Mouse (Mus musculus): Measurements from ENCODE around the gene Cst7. TPM values are rescaled to one million over a fixed set of nuclear protein-coding genes. Genes with fewer than 3 reads are reported as not detected.

Gene Cst7
- polyA plus RNA-seq, 1 experiment from 2014 or later, result not detected

- H3K36me3 ChIP-seq (ENCODE audit: control insufficient read depth, insufficient read depth, low read length), result peaks cover 21% of the 10 kb centered on the region
- DNase-seq (ENCODE audit: low spot score), result no peak
- H3K4me1 ChIP-seq (ENCODE audit: control insufficient read depth, insufficient read depth, low read length), result no peaks in the 10 kb centered on the region
- H3K9ac ChIP-seq (ENCODE audit: low read length), result no peak overlapping the region
- H3K4me3 ChIP-seq (ENCODE audit: low read depth, low read length), result no peak overlapping the region
- WGBS, result 100% methylated on average over 1 of the region's 1 CpGs
- ATAC-seq, result no peak
- H3K4me2 ChIP-seq (ENCODE audit: low read length), result no peak overlapping the region
- no peak overlapping the region for H3K27ac ChIP-seq (ENCODE audit: low read depth, low read length)
- H3K27me3 ChIP-seq (replicated peaks; ENCODE audit: control insufficient read depth, insufficient read depth, low read length), result no peaks in the 10 kb centered on the region
- H3K9me3 ChIP-seq (replicated peaks; ENCODE audit: control insufficient read depth, low read length), result no peaks in the 10 kb centered on the region
These were observed 9.4 kb downstream of the Cst7 start for GRCm38 (mm10) chr2:150579628-150580027.

GRCm38 (mm10) chr2:150589076-150589475, 18.9 kb downstream of the Cst7 start:
- DNase-seq (ENCODE audit: low spot score), result peak; percentile 3
- Histone ChIP-seq H3K4me2 (ENCODE audit: low read length) (no peak overlapping the region), H3K4me1 (ENCODE audit: control insufficient read depth, insufficient read depth, low read length) (no peaks in the 10 kb centered on the region), H3K27ac (ENCODE audit: low read depth, low read length) (no peak overlapping the region), H3K36me3 (ENCODE audit: control insufficient read depth, insufficient read depth, low read length) (peaks cover 65% of the 10 kb centered on the region), H3K27me3 (replicated peaks; ENCODE audit: control insufficient read depth, insufficient read depth, low read length) (no peaks in the 10 kb centered on the region), H3K9me3 (replicated peaks; ENCODE audit: control insufficient read depth, low read length) (no peaks in the 10 kb centered on the region), H3K4me3 (ENCODE audit: low read depth, low read length) (no peak overlapping the region), H3K9ac (ENCODE audit: low read length) (no peak overlapping the region)
- no peak for ATAC-seq
- 74% methylated on average over 11 of the region's 11 CpGs for WGBS

- WGBS, result 97% methylated on average over 3 of the region's 3 CpGs
These were observed 25.4 kb downstream of the Cst7 start for GRCm38 (mm10) chr2:150595411-150596190.

GRCm38 (mm10) chr2:150600263-150600662, 30.0 kb downstream of the Cst7 start:
- Histone ChIP-seq H3K27me3 (replicated peaks; ENCODE audit: control insufficient read depth, insufficient read depth, low read length) (no peaks in the 10 kb centered on the region), H3K9me3 (replicated peaks; ENCODE audit: control insufficient read depth, low read length) (no peaks in the 10 kb centered on the region), H3K4me1 (ENCODE audit: control insufficient read depth, insufficient read depth, low read length) (no peaks in the 10 kb centered on the region), H3K9ac (ENCODE audit: low read length) (no peak overlapping the region), H3K27ac (ENCODE audit: low read depth, low read length) (no peak overlapping the region), H3K36me3 (ENCODE audit: control insufficient read depth, insufficient read depth, low read length) (peaks cover 12% of the 10 kb centered on the region; the same call in 1 of the 2 replicates), H3K4me2 (ENCODE audit: low read length) (no peak overlapping the region), H3K4me3 (ENCODE audit: low read depth, low read length) (no peak overlapping the region)
- DNase-seq (ENCODE audit: low spot score) (no peak), ATAC-seq (no peak)
- 88% methylated on average over 2 of the region's 2 CpGs for WGBS

More at GRCm38 (mm10) chr2:150595411-150596190, 25.4 kb downstream of the Cst7 start:
- H3K36me3 ChIP-seq (ENCODE audit: control insufficient read depth, insufficient read depth, low read length), result peaks cover 33% of the 10 kb centered on the region
- no peak overlapping the region for H3K4me3 ChIP-seq (ENCODE audit: low read depth, low read length)
- ATAC-seq, result no peak
- no peak overlapping the region for H3K9ac ChIP-seq (ENCODE audit: low read length)
- H3K27ac ChIP-seq (ENCODE audit: low read depth, low read length), result no peak overlapping the region
- no peak overlapping the region for H3K4me2 ChIP-seq (ENCODE audit: low read length)
- no peak for DNase-seq (ENCODE audit: low spot score)
- H3K4me1 ChIP-seq (ENCODE audit: control insufficient read depth, insufficient read depth, low read length), result no peaks in the 10 kb centered on the region
- no peaks in the 10 kb centered on the region for H3K9me3 ChIP-seq (replicated peaks; ENCODE audit: control insufficient read depth, low read length)
- H3K27me3 ChIP-seq (replicated peaks; ENCODE audit: control insufficient read depth, insufficient read depth, low read length), result no peaks in the 10 kb centered on the region

- ATAC-seq, result no peak
- Histone ChIP-seq H3K9me3 (replicated peaks; ENCODE audit: control insufficient read depth, low read length) (no peaks in the 10 kb centered on the region), H3K36me3 (ENCODE audit: control insufficient read depth, insufficient read depth, low read length) (peaks cover 6% of the 10 kb centered on the region; the same call in 1 of the 2 replicates), H3K9ac (ENCODE audit: low read length) (no peak overlapping the region), H3K27ac (ENCODE audit: low read depth, low read length) (no peak overlapping the region), H3K4me2 (ENCODE audit: low read length) (no peak overlapping the region), H3K4me3 (ENCODE audit: low read depth, low read length) (no peak overlapping the region), H3K27me3 (replicated peaks; ENCODE audit: control insufficient read depth, insufficient read depth, low read length) (no peaks in the 10 kb centered on the region), H3K4me1 (ENCODE audit: control insufficient read depth, insufficient read depth, low read length) (peaks cover under 1% of the 10 kb centered on the region)
- DNase-seq (ENCODE audit: low spot score), result no peak
- 98% methylated on average over 2 of the region's 2 CpGs for WGBS
These were observed 32.0 kb downstream of the Cst7 start for GRCm38 (mm10) chr2:150602166-150602565.

- no peak overlapping the region for H3K4me3 ChIP-seq (ENCODE audit: low read depth, low read length)
- H3K9me3 ChIP-seq (replicated peaks; ENCODE audit: control insufficient read depth, low read length), result no peaks in the 10 kb centered on the region
- DNase-seq (ENCODE audit: low spot score) (no peak), ATAC-seq (no peak)
- no peaks in the 10 kb centered on the region for H3K36me3 ChIP-seq (ENCODE audit: control insufficient read depth, insufficient read depth, low read length)
- WGBS, result 83% methylated on average over 2 of the region's 2 CpGs
- no peak overlapping the region for H3K27ac ChIP-seq (ENCODE audit: low read depth, low read length)
- H3K27me3 ChIP-seq (replicated peaks; ENCODE audit: control insufficient read depth, insufficient read depth, low read length), result no peaks in the 10 kb centered on the region
- H3K9ac ChIP-seq (ENCODE audit: low read length), result no peak overlapping the region
- H3K4me2 ChIP-seq (ENCODE audit: low read length), result no peak overlapping the region
- H3K4me1 ChIP-seq (ENCODE audit: control insufficient read depth, insufficient read depth, low read length), result peaks cover 7% of the 10 kb centered on the region
These were observed 34.6 kb downstream of the Cst7 start for GRCm38 (mm10) chr2:150604802-150605201.

- Histone ChIP-seq H3K27me3 (replicated peaks; ENCODE audit: control insufficient read depth, insufficient read depth, low read length) (no peaks in the 10 kb centered on the region), H3K4me2 (ENCODE audit: low read length) (peak overlapping the region; percentile 83), H3K36me3 (ENCODE audit: control insufficient read depth, insufficient read depth, low read length) (no peaks in the 10 kb centered on the region), H3K4me3 (ENCODE audit: low read depth, low read length) (peak overlapping the region; percentile 78; the same call in 1 of the 2 replicates), H3K9ac (ENCODE audit: low read length) (no peak overlapping the region; the same call in 1 of the 2 replicates), H3K9me3 (replicated peaks; ENCODE audit: control insufficient read depth, low read length) (no peaks in the 10 kb centered on the region), H3K27ac (ENCODE audit: low read depth, low read length) (no peak overlapping the region), H3K4me1 (ENCODE audit: control insufficient read depth, insufficient read depth, low read length) (peaks cover 7% of the 10 kb centered on the region)
- DNase-seq (ENCODE audit: low spot score), result no peak
- no peak for ATAC-seq
- WGBS, result 67% methylated on average over 1 of the region's 1 CpGs
These were observed 36.9 kb downstream of the Cst7 start for GRCm38 (mm10) chr2:150607086-150607485.

GRCm38 (mm10) chr2:150608087-150608799, 38.0 kb downstream of the Cst7 start, which contains the start of gene Apmap:
Apmap (minus strand) TSS chr2:150608567.
- H3K27me3 ChIP-seq (replicated peaks; ENCODE audit: control insufficient read depth, insufficient read depth, low read length), result no peaks in the 10 kb centered on the region
- ATAC-seq (peak; percentile 98), DNase-seq (ENCODE audit: low spot score) (peak; percentile 99)
- peak within 1 kb of the TSS; percentile 83 for H3K4me2 ChIP-seq (ENCODE audit: low read length)
- peaks cover 7% of the 10 kb centered on the region for H3K4me1 ChIP-seq (ENCODE audit: control insufficient read depth, insufficient read depth, low read length)
- H3K36me3 ChIP-seq (ENCODE audit: control insufficient read depth, insufficient read depth, low read length), result no peaks in the 10 kb centered on the region
- H3K9me3 ChIP-seq (replicated peaks; ENCODE audit: control insufficient read depth, low read length), result no peaks in the 10 kb centered on the region
- under 1% methylated on average over 42 of the region's 42 CpGs for whole genome bisulfite sequencing
- peak within 1 kb of the TSS; percentile 78 for H3K4me3 ChIP-seq (ENCODE audit: low read depth, low read length)
- no peak within 1 kb of the TSS for H3K27ac ChIP-seq (ENCODE audit: low read depth, low read length)
- peak within 1 kb of the TSS; percentile 82 for H3K9ac ChIP-seq (ENCODE audit: low read length)
